Mouse (Mus musculus) ovary, adult 18-20 months (tissue): ENCODE results near the gene Baiap2l1.
"Not testable (repeated sequence)": the region's sequence is repeated elsewhere in the genome, so short reads cannot be mapped to it uniquely, and the experiment has no call there.

ENCODE experiments used
- DNase-seq: peaks from one replicate; pipeline ENCODE4 v3.0.0; 2022; ENCODE audit warnings: low spot score, mixed read lengths

The Baiap2l1 gene

GRCm38 (mm10) chr5:144357881-144358591 is at the start of gene Baiap2l1:
TSS of gene Baiap2l1 (minus strand) at chr5:144358112.
- peak; percentile 92 for DNase-seq

DNA sequence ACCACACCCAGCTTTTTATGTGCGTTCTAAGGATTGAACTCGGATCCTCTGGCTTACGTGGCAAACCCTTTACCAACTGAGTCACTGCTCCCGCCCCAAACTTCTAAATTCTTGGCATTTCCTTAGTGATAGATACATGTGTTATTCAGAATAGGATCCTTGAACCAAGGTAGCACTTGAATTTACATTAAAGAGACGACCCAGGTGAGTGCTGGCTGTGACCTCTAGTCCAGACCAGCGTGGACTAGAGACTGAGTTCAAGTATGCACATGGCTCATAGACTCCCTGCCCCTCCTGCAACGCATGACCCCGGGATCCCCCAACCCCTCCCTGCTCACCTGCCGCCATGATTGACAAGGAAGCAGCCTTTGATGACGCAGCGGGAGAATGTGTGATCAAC is 48.3 kb upstream of the Baiap2l1 start:
- no peak for DNase-seq

DNA sequence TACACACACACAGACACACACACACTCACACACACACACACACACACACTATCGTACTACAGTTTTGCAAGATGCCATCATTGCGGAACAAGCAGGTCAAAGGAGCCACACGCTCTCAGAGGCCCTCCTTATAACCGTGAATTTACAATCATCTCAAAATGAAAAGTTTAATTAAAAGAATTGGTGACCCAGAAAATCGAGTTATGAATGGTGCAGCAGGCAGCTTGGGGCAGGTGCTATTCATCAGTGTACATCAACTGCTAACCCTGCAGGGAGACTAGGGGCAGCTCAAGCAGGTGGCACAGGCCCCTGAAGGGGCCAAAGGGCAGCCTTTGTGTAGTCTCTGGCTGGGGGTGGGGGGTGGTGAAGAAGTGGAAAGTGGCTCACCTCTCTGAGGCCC is 42.9 kb upstream of the Baiap2l1 start:
- no peak for DNase-seq

DNA sequence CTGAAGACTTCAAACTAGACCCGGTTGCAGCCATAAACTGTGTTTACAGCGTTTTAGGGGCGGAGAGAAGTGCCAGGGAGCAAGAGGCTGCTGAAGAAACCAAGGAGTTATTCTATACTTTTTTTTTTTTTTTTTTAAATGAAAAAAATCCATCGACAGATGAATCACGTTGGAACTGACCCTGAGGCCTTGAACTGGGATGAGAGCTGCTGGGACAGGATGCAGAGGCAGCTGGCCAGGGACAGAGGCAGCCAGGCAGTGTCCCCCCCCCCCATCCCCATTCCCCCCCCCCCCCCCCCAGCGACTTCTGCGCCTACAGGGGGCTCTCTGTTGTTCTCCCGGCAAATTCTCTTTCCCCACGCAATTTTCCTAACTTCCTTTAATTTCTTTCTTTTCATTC is 39.7 kb upstream of the Baiap2l1 start:
- no peak for DNase-seq

DNA sequence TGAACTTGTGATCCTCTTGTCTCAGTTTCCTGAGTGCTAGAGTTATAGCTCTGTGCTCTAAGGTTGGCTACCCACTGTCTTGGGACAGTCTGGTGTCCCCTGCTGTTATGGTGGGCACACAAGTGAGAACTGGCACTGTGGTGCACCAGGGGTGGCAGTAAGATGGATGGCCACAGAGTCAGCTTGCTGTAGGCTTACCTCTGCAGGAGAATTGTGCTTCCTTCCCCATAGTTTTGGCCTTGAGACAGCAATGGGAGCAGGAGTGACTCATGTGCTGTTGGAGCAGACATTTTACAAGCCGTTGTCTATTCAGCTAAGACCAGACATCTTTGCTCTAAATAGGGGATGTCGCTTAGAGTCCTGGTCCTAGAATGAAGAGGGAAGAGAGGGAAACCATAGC is 36.2 kb upstream of the Baiap2l1 start:
- DNase-seq, result no peak

- DNase-seq, result no peak
Measured at GRCm38 (mm10) chr5:144387851-144388250, 29.9 kb upstream of the Baiap2l1 start.

- DNase-seq, result no peak
Measured at GRCm38 (mm10) chr5:144383936-144384335, 26.0 kb upstream of the Baiap2l1 start.

- no peak for DNase-seq
Measured at GRCm38 (mm10) chr5:144381782-144382181, 23.9 kb upstream of the Baiap2l1 start.

- no peak for DNase-seq
Measured at GRCm38 (mm10) chr5:144380689-144381088, 22.8 kb upstream of the Baiap2l1 start.

- no peak for DNase-seq
Measured at GRCm38 (mm10) chr5:144379431-144379830, 21.5 kb upstream of the Baiap2l1 start.

- no peak for DNase-seq
Measured at GRCm38 (mm10) chr5:144372885-144373284, 15.0 kb upstream of the Baiap2l1 start.

DNA sequence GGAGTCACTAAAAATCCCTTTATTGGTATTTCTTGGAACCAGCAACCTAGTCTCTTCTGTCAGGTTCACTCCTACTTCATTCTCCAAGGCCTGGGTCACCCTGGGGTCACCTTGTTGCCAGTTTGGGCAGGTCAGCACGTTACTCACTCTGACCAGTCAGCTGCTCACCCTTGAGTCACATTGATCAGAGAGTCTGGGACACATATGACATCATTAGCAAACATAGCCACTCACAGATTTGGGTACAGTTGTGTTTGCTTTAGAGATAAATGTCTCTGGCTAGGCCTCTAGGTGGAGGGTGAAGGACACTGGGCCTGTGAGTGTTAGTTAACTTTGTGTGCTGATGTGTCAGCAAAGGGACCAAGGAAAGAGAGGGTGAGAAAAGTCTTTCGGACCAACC is 14.3 kb upstream of the Baiap2l1 start:
- no peak for DNase-seq

- no peak for DNase-seq
Measured at GRCm38 (mm10) chr5:144370986-144371385, 13.1 kb upstream of the Baiap2l1 start.

DNA sequence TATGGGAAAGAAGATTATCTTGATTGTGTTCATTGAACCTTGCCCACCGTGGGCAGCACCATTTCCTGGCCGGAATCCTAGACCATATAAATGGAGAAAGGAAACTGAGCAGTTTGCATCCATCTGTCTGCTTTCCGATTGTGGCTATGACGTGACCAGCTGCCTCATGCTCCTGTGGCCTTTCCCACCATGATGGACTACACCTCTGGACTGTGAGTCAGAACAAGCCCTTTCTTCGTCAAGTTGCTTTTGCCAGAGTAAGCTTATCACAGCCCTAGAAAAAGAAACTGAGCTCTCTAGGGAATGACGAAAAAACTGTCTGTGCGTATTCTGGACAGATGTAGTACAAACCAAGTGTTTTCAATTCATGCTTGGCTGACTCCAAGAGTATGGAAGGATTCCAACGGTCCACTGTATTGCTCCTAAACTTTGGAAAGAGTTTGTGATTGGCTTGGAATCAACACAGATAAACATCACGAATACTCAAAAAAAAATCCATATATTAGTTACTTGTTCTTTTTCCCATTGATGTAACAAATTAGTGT is 10.8 kb upstream of the Baiap2l1 start:
- no peak for DNase-seq

DNA sequence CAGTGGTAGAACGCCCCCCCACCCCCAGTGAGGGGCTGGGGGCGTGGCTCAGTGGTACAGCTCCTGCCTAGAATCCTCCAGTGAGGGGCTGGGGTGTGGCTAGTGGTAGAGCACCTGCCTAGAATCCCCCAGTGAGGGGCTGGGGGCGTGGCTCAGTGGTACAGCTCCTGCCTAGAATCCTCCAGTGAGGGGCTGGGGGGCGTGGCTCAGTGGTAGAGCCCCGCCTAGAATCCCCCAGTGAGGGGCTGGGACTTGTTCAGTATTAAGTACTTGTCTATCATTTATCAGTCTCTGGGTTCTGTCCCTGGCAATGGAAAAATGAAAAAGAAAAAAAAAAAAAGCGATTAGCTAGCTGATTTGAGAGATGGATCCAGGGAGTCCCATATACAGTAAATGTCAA is 8.6 kb upstream of the Baiap2l1 start:
- DNase-seq, result not testable (repeated sequence)

DNA sequence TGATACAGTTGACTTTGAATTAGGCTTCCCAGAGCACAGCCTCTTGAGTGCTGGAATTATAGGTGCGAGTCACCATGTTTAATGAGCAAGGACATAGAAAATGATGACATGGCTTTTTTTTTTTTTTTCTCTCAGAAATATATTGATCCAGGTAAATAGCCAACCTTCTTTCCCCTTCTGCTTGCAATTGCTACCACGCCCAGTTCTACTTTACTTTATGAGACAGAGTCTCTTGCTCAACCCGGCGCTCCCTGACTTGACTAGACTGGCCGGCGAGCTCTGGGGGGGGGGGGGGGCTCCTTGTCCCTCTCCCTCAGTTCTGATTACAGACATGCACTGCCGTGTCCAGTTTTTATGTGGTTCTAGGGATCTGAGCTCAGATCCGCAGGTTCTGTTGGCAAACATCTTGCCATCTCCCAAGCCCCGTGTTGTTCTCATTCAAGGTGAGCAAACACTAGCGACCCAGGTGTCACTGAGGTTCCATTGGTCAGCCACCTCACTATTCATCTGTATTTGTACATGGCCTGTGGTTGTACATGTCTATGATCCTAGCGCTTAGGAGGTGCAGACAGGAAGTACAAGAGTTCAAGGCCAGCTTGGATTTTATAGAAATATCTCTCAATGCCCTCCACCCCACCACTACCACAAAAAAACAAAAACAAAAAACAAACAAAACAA is 6.9 kb upstream of the Baiap2l1 start:
- DNase-seq, result no peak

DNA sequence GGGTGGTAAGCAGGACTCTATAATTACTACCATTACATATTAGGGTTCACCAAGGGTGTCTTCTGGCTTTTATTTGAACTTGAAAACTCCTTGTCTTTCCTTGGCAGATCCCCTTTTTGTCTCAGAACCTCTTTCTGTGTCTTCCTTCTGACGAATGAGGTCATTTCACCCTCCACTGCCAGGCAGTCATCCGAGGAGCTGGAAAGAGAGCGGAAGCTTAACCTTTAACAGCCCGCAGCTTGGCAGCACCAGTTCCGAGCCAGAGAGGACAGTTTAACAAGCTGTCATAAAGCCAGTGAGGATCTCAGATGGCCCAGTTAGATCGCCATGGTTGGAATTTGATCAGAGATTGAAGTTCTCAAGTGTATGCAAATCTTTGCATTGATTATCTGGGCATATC is 2.4 kb upstream of the Baiap2l1 start:
- no peak for DNase-seq

DNA sequence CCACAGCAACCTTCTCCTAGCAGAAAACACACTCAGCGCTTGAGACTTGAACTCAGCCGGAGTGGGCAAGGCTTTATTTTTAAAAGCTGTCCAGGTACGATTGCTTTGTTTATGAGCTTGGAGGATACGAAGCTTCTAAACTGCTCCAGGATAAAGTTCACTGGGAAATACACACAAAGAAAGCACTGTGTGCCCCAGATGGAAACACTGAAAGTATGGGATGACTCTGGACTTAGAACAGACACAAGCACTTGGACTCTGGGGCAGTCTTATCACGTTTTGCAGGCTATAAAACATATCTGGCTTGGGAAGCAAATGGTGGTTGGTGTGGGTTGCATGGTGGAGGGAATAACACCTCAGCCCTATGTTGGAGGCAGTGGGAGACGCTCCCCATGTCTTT is 2.0 kb upstream of the Baiap2l1 start:
- no peak for DNase-seq

GRCm38 (mm10) chr5:144358592-144358917 is 643 bp upstream of the Baiap2l1 start:
- no peak for DNase-seq

DNA sequence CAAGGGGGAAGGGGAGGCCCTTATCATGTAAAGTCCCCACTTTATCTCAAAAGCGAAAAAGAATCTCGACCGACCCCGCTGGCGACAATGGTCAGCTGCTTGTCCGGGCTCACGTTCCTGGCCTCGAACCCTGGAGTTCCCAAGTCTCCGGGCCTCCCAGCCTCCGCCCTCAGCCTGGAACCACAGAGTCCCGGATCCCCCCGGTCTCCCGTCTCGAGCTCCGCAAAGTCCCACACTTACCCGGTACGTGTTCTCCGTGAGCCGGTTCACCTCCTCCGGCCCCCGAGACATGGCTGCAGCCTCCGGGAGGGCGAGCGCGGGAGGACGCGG is 396 bp downstream of the Baiap2l1 start:
- no peak for DNase-seq

- DNase-seq, result no peak
Measured at GRCm38 (mm10) chr5:144356776-144357455, 996 bp downstream of the Baiap2l1 start.

DNA sequence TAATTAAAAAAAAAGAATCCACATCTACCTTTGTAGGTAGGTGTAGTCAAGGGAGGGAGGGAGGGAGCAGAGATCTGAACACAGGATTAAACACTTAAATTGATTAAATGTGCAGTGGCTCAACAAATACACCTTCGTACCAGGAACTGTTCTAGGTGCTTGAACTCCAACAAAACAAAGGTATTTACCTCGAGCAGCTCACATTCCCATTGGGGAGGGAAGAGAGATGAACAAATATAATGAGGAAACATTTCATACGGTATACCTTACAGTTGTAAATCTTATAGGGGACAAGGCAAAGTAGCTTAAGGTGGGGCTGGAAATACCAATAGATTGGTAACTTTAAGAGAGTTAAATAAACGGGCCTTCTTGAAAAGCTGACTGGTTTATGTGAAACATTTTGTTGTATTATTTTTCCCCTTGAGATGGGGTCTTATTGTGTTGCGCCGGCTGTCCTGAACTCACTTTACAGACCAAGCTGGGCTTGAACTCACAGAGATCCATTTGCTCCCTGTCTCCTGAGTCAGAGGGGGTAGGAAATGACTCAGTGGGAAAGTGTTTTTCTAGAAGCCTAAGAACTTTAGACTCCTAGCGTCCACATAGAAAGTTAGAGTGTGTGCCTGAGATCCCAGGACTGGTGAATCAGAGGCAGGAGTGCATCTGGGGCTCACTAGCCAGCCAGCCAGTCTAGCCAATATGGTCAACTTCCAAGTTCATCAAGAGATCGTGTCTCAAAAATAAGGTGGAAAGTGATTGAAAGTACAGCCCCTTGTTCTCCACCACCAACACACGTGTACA is 5.5 kb downstream of the Baiap2l1 start:
- no peak for DNase-seq
